ENCODE assay signal across 13 mouse cellular contexts in genomic region chr10:62505224-62505983, GRCm38 (mm10). TPM values are rescaled to one million over a fixed set of nuclear protein-coding genes. Genes with fewer than 3 reads are reported as not detected.
DNase-seq lines count a peak whose midpoint lies in the region; ATAC-seq and TF ChIP-seq lines count a peak whose summit lies in the region.
"Had no signal": no experiment of that assay in that cellular context is flagged by ENCODE, and none has a peak within 500 bp of the region (broad histone marks: within the 10 kb centered on the region; RNA-seq: fewer than 3 reads in every experiment).

No protein-coding gene starts in this region.

- H3K4me1 ChIP-seq in midbrain, embryonic 11.5 days (ENCODE audit: control insufficient read depth, insufficient read depth, low read length) = no peaks in the 10 kb centered on the region
- H3K4me1 ChIP-seq in midbrain, embryonic 14.5 days (ENCODE audit: control insufficient read depth, insufficient read depth, low read length) = no peaks in the 10 kb centered on the region
- H3K4me1 ChIP-seq in MEL (ENCODE audit: control insufficient read depth in 1 of 2, insufficient read depth in 2 of 2, low read length in 2 of 2) = peaks cover 16 to 56% of the 10 kb centered on the region in 2 experiments
- peaks cover 83% of the 10 kb centered on the region for H3K4me1 ChIP-seq in liver, embryonic 13.5 days (replicated peaks)
- H3K4me1 ChIP-seq: hindbrain, embryonic 12.5 days had no signal

- peak; percentile 43 to 51; a peak in 3 of 4 replicates for TF ChIP-seq EP300 in MEL (IDR thresholded peaks at IDR 0.05; ENCODE audit: low read depth in 1 of 2, low read length in 2 of 2)

- H3K4me3 ChIP-seq in midbrain, embryonic 11.5 days (ENCODE audit: low read depth, low read length) = no peak overlapping the region
- no peak overlapping the region for H3K4me3 ChIP-seq in midbrain, embryonic 14.5 days (replicated peaks; ENCODE audit: low read depth, low read length)
- H3K4me3 ChIP-seq in MEL (ENCODE audit: control insufficient read depth in 1 of 2, insufficient read depth in 1 of 2, low read depth in 2 of 2, low read length in 2 of 2) = peak overlapping the region; percentile 63 to 74
- H3K4me3 ChIP-seq in liver, embryonic 13.5 days (replicated peaks) = peak overlapping the region; percentile 54; the same call in 1 of the 2 replicates
- H3K4me3 ChIP-seq: embryonic facial prominence, embryonic 10.5 days; hindbrain, embryonic 12.5 days; limb, embryonic 15.5 days had no signal

- H3K4me2 ChIP-seq in midbrain, embryonic 11.5 days = no peak overlapping the region
- H3K4me2 ChIP-seq in midbrain, embryonic 14.5 days (ENCODE audit: low read length) = no peak overlapping the region
- peak overlapping the region; percentile 80 for H3K4me2 ChIP-seq in liver, embryonic 13.5 days
- H3K4me2 ChIP-seq: hindbrain, embryonic 12.5 days; limb, embryonic 15.5 days had no signal

- TF ChIP-seq RAD21 in MEL (IDR thresholded peaks at IDR 0.05; ENCODE audit: low read depth, low read length) = no peak

- H3K79me2 ChIP-seq in MEL (ENCODE audit: control insufficient read depth, insufficient read depth, low read length, poor library complexity) = peaks cover 51% of the 10 kb centered on the region

- H3K27ac ChIP-seq in midbrain, embryonic 11.5 days (ENCODE audit: low read depth, low read length) = no peak overlapping the region
- H3K27ac ChIP-seq in midbrain, embryonic 14.5 days (replicated peaks; ENCODE audit: low read depth, low read length) = no peak overlapping the region
- peak overlapping the region; percentile 94 for H3K27ac ChIP-seq in MEL (ENCODE audit: control insufficient read depth, low read depth, low read length)
- H3K27ac ChIP-seq in liver, embryonic 13.5 days = peak overlapping the region; percentile 82
- H3K27ac ChIP-seq: embryonic facial prominence, embryonic 10.5 days; hindbrain, embryonic 12.5 days; limb, embryonic 15.5 days had no signal

- peak; percentile 57 for DNase-seq in midbrain, embryonic 11.5 days (ENCODE audit: low spot score, missing footprints)
- DNase-seq in midbrain, embryonic 14.5 days = no peak
- peak; percentile 68 for DNase-seq in MEL (ENCODE audit: low read depth, low spot score)
- no peak for DNase-seq in liver, embryonic 13.5 days
- peak; percentile 60 for DNase-seq in splenic B cell, adult 2 months (ENCODE audit: low read depth, low spot score)
- no peak for DNase-seq in c-Kit-positive CD71-positive TER-119-positive erythroid progenitor cells, embryonic 14.5 days (ENCODE audit: low spot score)
- no peak for DNase-seq in right cerebral cortex, postnatal 14 days
- DNase-seq: cerebellum, adult 8-10 months; kidney, adult 8-10 months had no signal

- 74% methylated on average over 9 of the region's 9 CpGs for WGBS in midbrain, embryonic 11.5 days
- WGBS in midbrain, embryonic 14.5 days = 75% methylated on average over 9 of the region's 9 CpGs
- 38% methylated on average over 9 of the region's 9 CpGs for WGBS in liver, embryonic 13.5 days (ENCODE audit: insufficient replicate concordance)

- ATAC-seq in midbrain, embryonic 11.5 days (ENCODE audit: low FRiP score) = no peak
- ATAC-seq in midbrain, embryonic 14.5 days (ENCODE audit: low FRiP score, low TSS enrichment) = no peak
- ATAC-seq in liver, embryonic 13.5 days (ENCODE audit: low read depth) = no peak

- TF ChIP-seq CTCF in MEL (IDR thresholded peaks at IDR 0.05 in 2 of 3, conservative IDR thresholded peaks at IDR 0.05 in 1 of 3; ENCODE audit: control insufficient read depth in 1 of 3, insufficient read depth in 1 of 3, low read depth in 2 of 3, low read length in 3 of 3, poor library complexity in 1 of 3, severe bottlenecking in 1 of 3) = no peak

- no peak for TF ChIP-seq POLR2A in MEL (IDR thresholded peaks at IDR 0.05; ENCODE audit: control insufficient read depth in 1 of 2, insufficient read depth in 1 of 2, low read depth in 1 of 2, low read length in 2 of 2, poor library complexity in 1 of 2)

- H3K9ac ChIP-seq in midbrain, embryonic 11.5 days (ENCODE audit: low read length) = no peak overlapping the region
- no peak overlapping the region for H3K9ac ChIP-seq in midbrain, embryonic 14.5 days (replicated peaks; ENCODE audit: low read length)
- peak overlapping the region; percentile 63 for H3K9ac ChIP-seq in MEL (ENCODE audit: control insufficient read depth, low read depth, low read length, poor library complexity, severe bottlenecking)
- 0 out of 2 replicates have a peak overlapping the region, but pooled peaks have one; percentile 49 for H3K9ac ChIP-seq in liver, embryonic 13.5 days
- H3K9ac ChIP-seq: hindbrain, embryonic 12.5 days; limb, embryonic 15.5 days had no signal

- no peaks in the 10 kb centered on the region for H3K36me3 ChIP-seq in midbrain, embryonic 11.5 days (ENCODE audit: control insufficient read depth, insufficient read depth, low read length)
- no peaks in the 10 kb centered on the region for H3K36me3 ChIP-seq in midbrain, embryonic 14.5 days (ENCODE audit: control insufficient read depth, insufficient read depth, low read length)
- peaks cover 3 to 55% of the 10 kb centered on the region in 2 experiments; a peak in 3 of 4 replicates for H3K36me3 ChIP-seq in MEL (ENCODE audit: control insufficient read depth in 1 of 2, insufficient read depth in 2 of 2, low read length in 2 of 2)
- H3K36me3 ChIP-seq in liver, embryonic 13.5 days = no peaks in the 10 kb centered on the region
- peaks cover 9% of the 10 kb centered on the region for H3K36me3 ChIP-seq in splenic B cell, adult 2 months (ENCODE audit: control insufficient read depth, insufficient read depth, low read length, poor library complexity, severe bottlenecking)
- H3K36me3 ChIP-seq: embryonic facial prominence, embryonic 10.5 days; G1E; hindbrain, embryonic 12.5 days; limb, embryonic 15.5 days had no signal

- no peaks in the 10 kb centered on the region for H3K9me3 ChIP-seq in midbrain, embryonic 11.5 days (ENCODE audit: control insufficient read depth, low read length)
- H3K9me3 ChIP-seq in midbrain, embryonic 14.5 days (ENCODE audit: control insufficient read depth, low read length) = no peaks in the 10 kb centered on the region
- no peaks in the 10 kb centered on the region for H3K9me3 ChIP-seq in MEL (replicated peaks; ENCODE audit: insufficient read depth, low read length)
- H3K9me3 ChIP-seq in liver, embryonic 13.5 days (replicated peaks) = no peaks in the 10 kb centered on the region
- H3K9me3 ChIP-seq: embryonic facial prominence, embryonic 10.5 days; G1E; hindbrain, embryonic 12.5 days; limb, embryonic 15.5 days had no signal

- H3K27me3 ChIP-seq in midbrain, embryonic 11.5 days (ENCODE audit: control insufficient read depth, insufficient read depth, low read length) = no peaks in the 10 kb centered on the region
- H3K27me3 ChIP-seq in midbrain, embryonic 14.5 days (ENCODE audit: control insufficient read depth, insufficient read depth, low read length) = 0 out of 2 replicates have a peak, but pooled peaks cover 2% of the 10 kb centered on the region
- H3K27me3 ChIP-seq in MEL (ENCODE audit: control insufficient read depth in 1 of 2, insufficient read depth in 2 of 2, low read length in 2 of 2) = no peaks in the 10 kb centered on the region
- 0 out of 2 replicates have a peak, but pooled peaks cover 7% of the 10 kb centered on the region for H3K27me3 ChIP-seq in liver, embryonic 13.5 days
- no peaks in the 10 kb centered on the region for H3K27me3 ChIP-seq in splenic B cell, adult 2 months (ENCODE audit: control insufficient read depth, insufficient read depth, low read length, poor library complexity, severe bottlenecking)

TF ChIP-seq in MEL, 35 proteins besides CTCF, POLR2A, EP300 and RAD21 (continues in another document):
- TF ChIP-seq BHLHE40 (IDR thresholded peaks at IDR 0.05; ENCODE audit: borderline replicate concordance, low read depth, low read length) = no peak
- peak; percentile 42; the same call in 1 of the 2 replicates for TF ChIP-seq MAZ (IDR thresholded peaks at IDR 0.05; ENCODE audit: low read depth, low read length)
- peak; percentile 97 for TF ChIP-seq ZNF384 (IDR thresholded peaks at IDR 0.05; ENCODE audit: low read depth, low read length)
- peak; percentile 32; the same call in 1 of the 2 replicates for TF ChIP-seq TCF12 (IDR thresholded peaks at IDR 0.05; ENCODE audit: low read depth, low read length)
- no peak for TF ChIP-seq TAL1 (IDR thresholded peaks at IDR 0.05; ENCODE audit: low read length)

RNA-seq across cellular contexts. Expression of gene Vps26a, which starts 18.8 kb away (rescaled TPM):
- 107 and 117 TPM in 2 replicates for polyA plus RNA-seq in midbrain, embryonic 11.5 days (2014; fragmentation: Nextera tagmentation; extraction: Ambion mirVana)
- 54.2 and 65.0 TPM in 2 replicates for polyA plus RNA-seq in midbrain, embryonic 14.5 days (2014; fragmentation: Nextera tagmentation; extraction: Ambion mirVana)
- 34.2 and 43.6 TPM in 2 replicates for total RNA-seq in MEL (2012; rRNA removed)
- 10 to 100 TPM in 1 of 2 experiments, not detected in 1; 64.1 TPM for polyA plus RNA-seq in MEL (2012; ENCODE audit: insufficient read depth in 1 of 2, insufficient read length in 2 of 2, low read depth in 1 of 2, low replicate concordance in 2 of 2, missing spikeins in 1 of 2)
- polyA plus RNA-seq in liver, embryonic 13.5 days (2015; fragmentation: Nextera tagmentation; extraction: Ambion mirVana) = 49.1 and 67.3 TPM in 2 replicates

RNA-seq across cellular contexts. Expression of gene Srgn, which starts 21.8 kb away (rescaled TPM):
- 6.6 and 6.8 TPM in 2 replicates for polyA plus RNA-seq in midbrain, embryonic 11.5 days (2014; fragmentation: Nextera tagmentation; extraction: Ambion mirVana)
- polyA plus RNA-seq in midbrain, embryonic 14.5 days (2014; fragmentation: Nextera tagmentation; extraction: Ambion mirVana) = 5.4 and 11.4 TPM in 2 replicates
- total RNA-seq in MEL (2012; rRNA removed) = 217 and 236 TPM in 2 replicates
- 100 to 1,000 TPM in 1 of 2 experiments, not detected in 1; 164 TPM for polyA plus RNA-seq in MEL (2012; ENCODE audit: insufficient read depth in 1 of 2, insufficient read length in 2 of 2, low read depth in 1 of 2, low replicate concordance in 2 of 2, missing spikeins in 1 of 2)
- polyA plus RNA-seq in liver, embryonic 13.5 days (2015; fragmentation: Nextera tagmentation; extraction: Ambion mirVana) = 67.1 and 71.8 TPM in 2 replicates

RNA-seq across cellular contexts. Expression of gene Supv3l1, which starts 55.9 kb away (rescaled TPM):
- 29.1 and 31.6 TPM in 2 replicates for polyA plus RNA-seq in midbrain, embryonic 11.5 days (2014; fragmentation: Nextera tagmentation; extraction: Ambion mirVana)
- 15.8 and 24.5 TPM in 2 replicates for polyA plus RNA-seq in midbrain, embryonic 14.5 days (2014; fragmentation: Nextera tagmentation; extraction: Ambion mirVana)
- 42.3 and 51.8 TPM in 2 replicates for total RNA-seq in MEL (2012; rRNA removed)
- 10 to 100 TPM in 1 of 2 experiments, not detected in 1; 72.0 TPM for polyA plus RNA-seq in MEL (2012; ENCODE audit: insufficient read depth in 1 of 2, insufficient read length in 2 of 2, low read depth in 1 of 2, low replicate concordance in 2 of 2, missing spikeins in 1 of 2)
- polyA plus RNA-seq in liver, embryonic 13.5 days (2015; fragmentation: Nextera tagmentation; extraction: Ambion mirVana) = 20.0 and 22.6 TPM in 2 replicates

RNA-seq across cellular contexts. Expression of gene 4930507D05Rik, which starts 56.1 kb away (rescaled TPM):
- 1.2 and 1.7 TPM in 2 replicates for polyA plus RNA-seq in midbrain, embryonic 11.5 days (2014; fragmentation: Nextera tagmentation; extraction: Ambion mirVana)
- 0.96 and 1.6 TPM in 2 replicates for polyA plus RNA-seq in midbrain, embryonic 14.5 days (2014; fragmentation: Nextera tagmentation; extraction: Ambion mirVana)
- 0.36 and 0.58 TPM in 2 replicates for total RNA-seq in MEL (2012; rRNA removed)
- under 1 TPM in 1 of 2 experiments, not detected in 1; 0.33 TPM for polyA plus RNA-seq in MEL (2012; ENCODE audit: insufficient read depth in 1 of 2, insufficient read length in 2 of 2, low read depth in 1 of 2, low replicate concordance in 2 of 2, missing spikeins in 1 of 2)
- 0.21 and 0.23 TPM in 2 replicates for polyA plus RNA-seq in liver, embryonic 13.5 days (2015; fragmentation: Nextera tagmentation; extraction: Ambion mirVana)

Comparison
In these comparisons a context has a peak if more than half of its experiments do, and no peak if none do; other contexts are left out.
1. DNase-seq: peak in midbrain, embryonic 11.5 days (single experiment), MEL (single experiment) and splenic B cell, adult 2 months (single experiment); none in midbrain, embryonic 14.5 days (single experiment), liver, embryonic 13.5 days (single experiment), c-Kit-positive CD71-positive TER-119-positive erythroid progenitor cells, embryonic 14.5 days (single experiment) and right cerebral cortex, postnatal 14 days (single experiment).
2. H3K27ac ChIP-seq: peak in MEL (single experiment) and liver, embryonic 13.5 days (single experiment); none in midbrain, embryonic 11.5 days (single experiment) and midbrain, embryonic 14.5 days (single experiment).
3. H3K4me3 ChIP-seq: peak in MEL (2 of 2) and liver, embryonic 13.5 days (single experiment); none in midbrain, embryonic 11.5 days (single experiment) and midbrain, embryonic 14.5 days (single experiment).
4. H3K9ac ChIP-seq: peak in MEL (single experiment) and liver, embryonic 13.5 days (single experiment); none in midbrain, embryonic 11.5 days (single experiment) and midbrain, embryonic 14.5 days (single experiment).